Comparison of ENCODE assay signal across 19 mouse cellular contexts in genomic region chr11:69382478-69383105, GRCm38 (mm10). TPM values are rescaled to one million over a fixed set of nuclear protein-coding genes. Genes with fewer than 3 reads are reported as not detected.
DNase-seq lines count a peak whose midpoint lies in the region; ATAC-seq lines count a peak whose summit lies in the region.
"Had no signal": no experiment of that assay in that cellular context is flagged by ENCODE, and none has a peak within 500 bp of the region (broad histone marks: within the 10 kb centered on the region; RNA-seq: fewer than 3 reads in every experiment).

No protein-coding gene starts in this region.

- no peak overlapping the region for H3K27ac ChIP-seq in embryonic facial prominence, embryonic 12.5 days
- H3K27ac ChIP-seq in embryonic facial prominence, embryonic 10.5 days (replicated peaks), result no peak overlapping the region; the same call in 1 of the 2 replicates
- 0 out of 2 replicates have a peak overlapping the region, but pooled peaks have one; percentile 1 for H3K27ac ChIP-seq in kidney, embryonic 15.5 days
- H3K27ac ChIP-seq: heart, adult 2 months; layer of hippocampus, adult 2 months; neural tube, embryonic 12.5 days had no signal

- no peak overlapping the region for H3K9ac ChIP-seq in embryonic facial prominence, embryonic 12.5 days
- no peak overlapping the region for H3K9ac ChIP-seq in kidney, embryonic 15.5 days
- H3K9ac ChIP-seq: neural tube, embryonic 12.5 days had no signal

- no peak overlapping the region for H3K4me3 ChIP-seq in embryonic facial prominence, embryonic 12.5 days
- H3K4me3 ChIP-seq in embryonic facial prominence, embryonic 10.5 days, result no peak overlapping the region
- no peak overlapping the region for H3K4me3 ChIP-seq in kidney, embryonic 15.5 days (replicated peaks)
- H3K4me3 ChIP-seq: heart, adult 2 months; layer of hippocampus, adult 2 months; megakaryocyte, embryonic 14.5 days; neural tube, embryonic 12.5 days had no signal

- no peak for DNase-seq in embryonic facial prominence, embryonic 10.5 days (ENCODE audit: low spot score)
- no peak for DNase-seq in kidney, postnatal 10 days
- DNase-seq in MN1 (ENCODE audit: low spot score), result peak; percentile 51
- DNase-seq in fibroblast of lung, adult 2 months (ENCODE audit: low read depth), result peak; percentile 64
- no peak for DNase-seq in left cerebral cortex, adult 11 months (ENCODE audit: low spot score)
- DNase-seq in layer of hippocampus, postnatal 10 days (ENCODE audit: low spot score in 2 of 2), result no peak
- DNase-seq: adrenal gland, postnatal 14 days; cerebellum, adult 11 months; embryo, embryonic 11 days; heart, adult 2 months; lung, adult 2 months; right cerebral cortex, adult 18-20 months had no signal

- H3K36me3 ChIP-seq in embryonic facial prominence, embryonic 12.5 days, result peaks cover 8% of the 10 kb centered on the region
- H3K36me3 ChIP-seq in embryonic facial prominence, embryonic 10.5 days (replicated peaks), result peaks cover 19% of the 10 kb centered on the region
- peaks cover 21% of the 10 kb centered on the region for H3K36me3 ChIP-seq in kidney, embryonic 15.5 days

- ATAC-seq in embryonic facial prominence, embryonic 12.5 days (ENCODE audit: insufficient number of reproducible peaks, insufficient read depth, low FRiP score, low TSS enrichment), result 0 out of 2 replicates have a peak, but pooled peaks have one; percentile 22
- 0 out of 2 replicates have a peak, but pooled peaks have one; percentile 46 for ATAC-seq in kidney, embryonic 15.5 days (replicated peaks; ENCODE audit: low FRiP score)
- ATAC-seq: forebrain, embryonic 16.5 days; intestine, postnatal 0 days had no signal

- no peak overlapping the region for H3K4me2 ChIP-seq in embryonic facial prominence, embryonic 12.5 days (replicated peaks)
- no peak overlapping the region for H3K4me2 ChIP-seq in kidney, embryonic 15.5 days
- H3K4me2 ChIP-seq: neural tube, embryonic 12.5 days had no signal

- no peaks in the 10 kb centered on the region for H3K9me3 ChIP-seq in embryonic facial prominence, embryonic 12.5 days
- no peaks in the 10 kb centered on the region for H3K9me3 ChIP-seq in embryonic facial prominence, embryonic 10.5 days
- no peaks in the 10 kb centered on the region for H3K9me3 ChIP-seq in kidney, embryonic 15.5 days (replicated peaks)
- H3K9me3 ChIP-seq: megakaryocyte, embryonic 14.5 days; neural tube, embryonic 12.5 days had no signal

- WGBS in embryonic facial prominence, embryonic 12.5 days, result 62% methylated on average over 10 of the region's 10 CpGs
- 70% methylated on average over 10 of the region's 10 CpGs for WGBS in embryonic facial prominence, embryonic 10.5 days
- 55% methylated on average over 10 of the region's 10 CpGs for WGBS in kidney, embryonic 15.5 days

- H3K27me3 ChIP-seq in embryonic facial prominence, embryonic 12.5 days, result no peaks in the 10 kb centered on the region
- no peaks in the 10 kb centered on the region for H3K27me3 ChIP-seq in embryonic facial prominence, embryonic 10.5 days (replicated peaks; ENCODE audit: low read depth, poor library complexity, severe bottlenecking)
- no peaks in the 10 kb centered on the region for H3K27me3 ChIP-seq in kidney, embryonic 15.5 days
- H3K27me3 ChIP-seq: neural tube, embryonic 12.5 days had no signal

- no peaks in the 10 kb centered on the region for H3K4me1 ChIP-seq in embryonic facial prominence, embryonic 12.5 days
- H3K4me1 ChIP-seq in embryonic facial prominence, embryonic 10.5 days, result no peaks in the 10 kb centered on the region
- H3K4me1 ChIP-seq in kidney, embryonic 15.5 days, result 0 out of 2 replicates have a peak, but pooled peaks cover 4% of the 10 kb centered on the region
- H3K4me1 ChIP-seq: neural tube, embryonic 12.5 days had no signal

RNA-seq across cellular contexts. Expression of gene Naa38, which starts 12.7 kb away (rescaled TPM):
- 126 and 129 TPM in 2 replicates for polyA plus RNA-seq in embryonic facial prominence, embryonic 12.5 days (2016; fragmentation: Nextera tagmentation; extraction: Ambion mirVana)
- polyA plus RNA-seq in embryonic facial prominence, embryonic 10.5 days (2016; fragmentation: Nextera tagmentation; extraction: Ambion mirVana), result 136 and 137 TPM in 2 replicates
- 153 and 155 TPM in 2 replicates for polyA plus RNA-seq in kidney, embryonic 15.5 days (2015; fragmentation: Nextera tagmentation; extraction: Ambion mirVana)
- total RNA-seq in layer of hippocampus, postnatal 10 days (2021), result 10 to 100 TPM; 84.1 to 95.1 TPM

RNA-seq across cellular contexts. Expression of gene Cyb5d1, which starts 12.8 kb away (rescaled TPM):
- 44.6 and 50.0 TPM in 2 replicates for polyA plus RNA-seq in embryonic facial prominence, embryonic 12.5 days (2016; fragmentation: Nextera tagmentation; extraction: Ambion mirVana)
- 49.3 and 50.2 TPM in 2 replicates for polyA plus RNA-seq in embryonic facial prominence, embryonic 10.5 days (2016; fragmentation: Nextera tagmentation; extraction: Ambion mirVana)
- 30.2 and 30.5 TPM in 2 replicates for polyA plus RNA-seq in kidney, embryonic 15.5 days (2015; fragmentation: Nextera tagmentation; extraction: Ambion mirVana)
- total RNA-seq in layer of hippocampus, postnatal 10 days (2021), result 10 to 100 TPM; 28.4 to 40.6 TPM

RNA-seq across cellular contexts. Expression of gene Chd3, which starts 13.4 kb away (rescaled TPM):
- polyA plus RNA-seq in embryonic facial prominence, embryonic 12.5 days (2016; fragmentation: Nextera tagmentation; extraction: Ambion mirVana), result 130 and 135 TPM in 2 replicates
- polyA plus RNA-seq in embryonic facial prominence, embryonic 10.5 days (2016; fragmentation: Nextera tagmentation; extraction: Ambion mirVana), result 46.2 and 55.9 TPM in 2 replicates
- 54.8 and 62.8 TPM in 2 replicates for polyA plus RNA-seq in kidney, embryonic 15.5 days (2015; fragmentation: Nextera tagmentation; extraction: Ambion mirVana)
- total RNA-seq in layer of hippocampus, postnatal 10 days (2021), result 100 to 1,000 TPM; 540 to 617 TPM

RNA-seq across cellular contexts. Expression of gene Tmem88, which starts 15.4 kb away (rescaled TPM):
- polyA plus RNA-seq in embryonic facial prominence, embryonic 12.5 days (2016; fragmentation: Nextera tagmentation; extraction: Ambion mirVana), result 18.1 and 21.3 TPM in 2 replicates
- 19.8 and 23.1 TPM in 2 replicates for polyA plus RNA-seq in embryonic facial prominence, embryonic 10.5 days (2016; fragmentation: Nextera tagmentation; extraction: Ambion mirVana)
- 41.9 and 44.3 TPM in 2 replicates for polyA plus RNA-seq in kidney, embryonic 15.5 days (2015; fragmentation: Nextera tagmentation; extraction: Ambion mirVana)
- total RNA-seq in layer of hippocampus, postnatal 10 days (2021), result 1 to 10 TPM; 2.1 to 2.7 TPM

RNA-seq across cellular contexts. Expression of gene Kdm6b, which starts 30.9 kb away (rescaled TPM):
- 42.3 and 43.4 TPM in 2 replicates for polyA plus RNA-seq in embryonic facial prominence, embryonic 12.5 days (2016; fragmentation: Nextera tagmentation; extraction: Ambion mirVana)
- polyA plus RNA-seq in embryonic facial prominence, embryonic 10.5 days (2016; fragmentation: Nextera tagmentation; extraction: Ambion mirVana), result 39.8 and 39.9 TPM in 2 replicates
- 32.6 and 33.0 TPM in 2 replicates for polyA plus RNA-seq in kidney, embryonic 15.5 days (2015; fragmentation: Nextera tagmentation; extraction: Ambion mirVana)
- 10 to 100 TPM; 47.0 to 50.5 TPM for total RNA-seq in layer of hippocampus, postnatal 10 days (2021)

Comparison
In these comparisons a context has a peak if more than half of its experiments do, and no peak if none do; other contexts are left out.
1. DNase-seq: peak in MN1 (single experiment) and fibroblast of lung, adult 2 months (single experiment); none in embryonic facial prominence, embryonic 10.5 days (single experiment), kidney, postnatal 10 days (single experiment), left cerebral cortex, adult 11 months (single experiment) and layer of hippocampus, postnatal 10 days (0 of 2).